Mouse (Mus musculus): ENCODE measurements around the gene Selenbp1.
"Not testable (repeated sequence)": the region's sequence is repeated elsewhere in the genome, so short reads cannot be mapped to it uniquely, and the experiment has no call there.

Gene Selenbp1

DNA sequence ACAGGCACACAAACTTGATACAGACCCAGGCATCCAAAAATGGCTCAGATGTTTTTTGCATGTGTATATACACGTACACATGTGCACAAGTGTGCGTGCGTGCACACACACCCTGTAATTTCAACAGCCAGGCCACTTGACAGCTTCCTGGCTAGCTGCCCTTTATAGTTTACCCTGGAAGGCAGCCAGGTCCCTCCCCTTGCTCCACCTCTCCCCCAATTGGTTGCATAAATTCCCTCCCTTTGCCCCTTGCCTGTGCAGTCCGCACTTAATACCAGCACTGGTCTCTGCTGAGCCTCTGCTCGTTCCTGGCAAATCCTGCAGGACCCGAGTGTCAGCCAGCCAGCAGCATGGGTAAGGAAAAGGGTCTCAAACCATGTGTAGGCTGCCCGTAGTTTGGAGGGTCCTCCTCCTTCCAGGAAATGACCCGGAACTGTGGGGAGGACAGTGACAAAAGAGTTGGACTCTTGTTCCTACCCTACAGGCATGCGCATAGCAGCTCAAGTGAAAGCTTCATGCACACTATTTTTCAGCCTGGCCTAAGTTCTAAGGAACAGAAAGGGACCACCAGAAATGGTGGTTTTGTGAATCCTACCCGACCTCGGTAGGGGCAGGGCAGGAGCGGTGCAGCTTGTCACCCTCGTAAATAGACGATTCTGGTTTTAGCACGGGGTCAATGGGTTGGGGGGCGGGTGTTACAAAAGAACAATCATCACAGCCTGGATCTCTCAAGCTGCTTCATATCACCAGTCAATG is at the start of gene Selenbp1:
Gene Selenbp1, plus strand, starts transcription at position 248 of the 756 bp plus-strand sequence.
- DNase-seq (ENCODE audit: low read depth, low spot score): peak; percentile 83

DNA sequence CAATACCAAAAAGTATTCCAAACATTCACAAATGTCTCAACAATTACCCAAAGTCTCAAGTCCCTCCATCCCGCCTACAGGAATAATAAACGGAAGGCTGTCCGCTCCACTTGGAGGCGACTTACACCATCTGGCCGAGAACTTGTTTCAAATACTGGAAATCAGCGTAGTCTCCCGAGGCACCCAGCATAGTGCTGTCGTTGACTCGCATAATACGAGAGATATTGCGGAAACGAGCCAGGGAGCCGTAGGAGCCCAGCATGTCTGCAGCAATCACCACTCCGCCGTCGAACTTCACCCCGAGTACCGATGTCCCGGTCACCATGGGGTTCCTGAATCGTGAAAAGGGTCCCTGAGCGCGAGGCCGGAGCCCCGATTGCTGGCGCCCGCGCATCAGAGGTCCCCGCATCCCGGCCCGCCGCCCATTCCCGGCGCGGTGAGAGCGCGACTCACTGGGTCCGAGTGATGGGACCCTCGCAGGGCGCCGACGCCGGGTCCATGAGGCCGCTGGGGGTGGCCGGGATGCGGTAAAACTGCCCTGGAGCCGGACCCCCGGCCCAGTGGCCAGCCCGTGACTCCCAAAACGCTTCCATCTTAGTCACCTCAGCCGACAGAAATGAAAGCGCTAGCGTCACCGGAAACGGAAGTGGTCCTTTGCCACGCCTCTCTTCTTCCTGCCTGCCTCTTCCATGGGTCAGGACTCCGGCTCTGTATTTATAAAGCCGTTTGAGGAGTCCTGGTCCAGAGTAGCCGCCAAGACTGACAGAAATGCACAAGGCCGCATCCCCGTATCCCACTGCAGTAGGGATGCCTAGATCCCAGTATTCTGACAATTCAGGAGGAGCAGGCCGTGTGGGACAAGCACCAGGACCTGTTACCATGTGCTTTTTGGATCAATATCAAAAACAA is 46.3 kb upstream of the Selenbp1 start, which contains the start of gene Psmb4:
Gene Psmb4, minus strand, starts transcription at position 646 of the 909 bp plus-strand sequence.
- DNase-seq (ENCODE audit: low read depth, low spot score): peak; percentile 84

DNA sequence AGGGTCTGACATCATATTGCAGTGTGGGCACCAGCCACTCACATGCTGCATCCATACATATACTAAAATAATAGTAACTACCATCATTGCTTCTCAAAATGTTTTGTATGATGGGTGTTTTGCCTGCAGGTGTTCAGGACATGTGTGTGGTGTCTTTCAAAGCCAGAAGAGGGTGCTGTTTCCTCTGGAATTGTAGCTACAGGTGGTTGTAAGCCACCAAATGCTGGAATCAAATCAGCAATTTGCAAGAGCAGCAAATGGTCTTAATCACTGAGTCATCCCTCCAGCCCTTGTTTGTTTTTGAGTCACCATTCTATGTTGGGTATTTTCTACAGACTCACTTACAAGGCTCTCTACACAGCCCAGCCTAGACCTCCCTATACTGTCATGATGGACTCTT is 44.3 kb upstream of the Selenbp1 start:
- DNase-seq (ENCODE audit: low read depth, low spot score): no peak

DNA sequence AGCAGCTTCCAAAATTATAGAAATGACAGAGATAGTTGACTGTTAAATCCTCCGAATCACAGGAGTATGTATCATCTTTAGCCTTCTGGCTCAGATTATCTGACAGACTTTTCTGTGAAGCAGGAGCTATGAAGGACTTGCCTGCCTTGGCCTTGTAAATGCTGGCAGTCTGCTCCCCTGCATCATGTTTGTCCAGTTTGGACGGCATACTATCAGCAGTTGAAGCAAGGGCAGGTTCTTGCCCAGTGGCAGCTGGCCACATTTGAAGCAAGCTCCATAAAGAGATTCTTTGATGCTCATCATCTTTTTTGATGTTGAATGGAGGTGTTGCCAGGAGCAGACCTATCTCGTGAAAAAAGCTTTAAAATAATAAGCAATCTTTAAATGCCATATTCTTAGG is 38.8 kb upstream of the Selenbp1 start:
- DNase-seq (ENCODE audit: low read depth, low spot score): no peak

DNA sequence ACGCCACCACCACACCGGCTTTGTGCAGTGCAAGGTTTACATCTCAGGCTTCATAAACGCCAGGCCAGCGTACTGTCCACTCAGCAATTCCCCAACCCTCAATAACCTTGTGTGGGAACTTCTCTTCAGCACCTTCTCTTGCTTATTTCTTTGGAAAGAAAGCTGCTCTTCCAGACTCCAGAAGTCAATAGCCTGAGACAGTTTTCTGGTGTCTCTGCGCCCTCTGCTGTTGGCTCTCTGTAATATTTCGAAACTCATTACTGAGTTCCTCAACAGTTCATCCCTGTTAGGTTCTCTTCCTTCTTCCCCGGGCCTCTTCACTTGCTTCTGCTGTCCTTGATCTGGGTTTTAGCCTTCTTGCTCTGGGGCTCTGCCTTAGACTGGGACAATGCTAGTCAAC is 30.1 kb upstream of the Selenbp1 start:
- peak; percentile 27 for DNase-seq (ENCODE audit: low read depth, low spot score)

DNA sequence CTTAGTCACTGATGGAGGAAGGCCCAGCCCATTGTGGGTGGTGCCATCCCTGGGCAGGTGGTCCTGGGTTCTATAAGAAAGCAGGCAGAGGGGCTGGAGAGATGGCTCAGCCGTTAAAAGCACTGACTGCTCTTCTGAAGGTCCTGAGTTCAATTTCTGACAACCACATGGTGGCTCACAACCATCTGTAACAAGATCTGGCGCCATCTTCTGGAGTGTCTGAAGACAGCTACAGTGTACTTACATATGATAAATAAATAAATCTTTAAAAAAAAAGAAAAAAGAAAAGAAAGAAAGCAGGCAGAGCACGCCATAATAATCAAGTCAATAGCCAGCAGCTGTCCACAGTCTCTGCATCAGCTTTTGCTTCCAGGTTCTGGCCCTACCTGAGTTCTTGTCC is 28.1 kb upstream of the Selenbp1 start:
- DNase-seq (ENCODE audit: low read depth, low spot score): not testable (repeated sequence)

DNA sequence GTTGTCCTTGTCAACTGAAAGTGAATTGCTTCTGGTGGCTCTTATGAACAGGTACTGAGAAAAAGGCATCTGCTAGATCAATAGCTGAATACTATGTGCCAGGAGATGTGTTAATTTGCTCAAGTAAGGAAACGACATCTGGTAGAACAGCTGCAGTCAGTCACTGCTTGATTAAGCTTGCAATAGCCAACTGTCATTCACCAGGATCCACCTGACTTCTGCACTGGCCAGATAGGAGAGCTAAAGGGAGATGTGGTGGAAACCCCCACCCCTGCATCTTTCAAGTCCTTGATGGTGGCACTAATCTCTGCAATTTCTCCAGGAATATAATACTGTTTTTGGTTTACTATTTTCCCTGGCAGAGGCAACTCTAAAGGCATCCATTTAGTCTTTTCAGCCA is 26.4 kb upstream of the Selenbp1 start:
- no peak for DNase-seq (ENCODE audit: low read depth, low spot score)

DNA sequence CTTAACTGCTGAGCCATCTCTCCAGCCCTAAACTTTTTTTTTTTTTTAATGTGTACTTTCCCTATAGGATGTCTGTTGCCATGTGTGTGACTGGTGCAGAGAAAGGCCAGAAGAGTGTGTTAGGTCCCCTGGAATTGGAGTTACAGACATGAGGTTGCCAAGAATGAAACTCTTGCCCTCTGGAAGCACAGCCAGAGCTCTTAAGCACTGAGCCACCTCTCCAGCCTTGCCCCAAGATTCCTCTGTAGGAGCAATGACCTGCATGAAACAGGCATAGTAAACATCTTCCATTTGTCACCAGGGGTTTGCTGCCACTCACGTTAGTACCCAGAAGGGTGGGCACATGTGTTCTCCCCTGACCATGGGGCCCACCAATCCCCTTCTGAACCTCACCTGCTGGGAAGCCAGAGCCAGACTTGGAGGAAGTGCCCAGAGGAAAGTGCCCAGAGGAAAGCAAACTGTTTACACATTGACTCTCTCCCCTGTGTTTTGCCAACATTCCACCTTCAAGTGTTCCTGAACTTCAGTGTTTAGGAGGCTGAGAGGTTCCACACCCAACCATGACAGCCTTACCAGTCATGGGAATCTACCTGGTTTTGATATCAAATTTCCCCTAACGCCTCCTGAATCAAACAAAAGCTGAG is 21.7 kb upstream of the Selenbp1 start:
- no peak for DNase-seq (ENCODE audit: low read depth, low spot score)

DNA sequence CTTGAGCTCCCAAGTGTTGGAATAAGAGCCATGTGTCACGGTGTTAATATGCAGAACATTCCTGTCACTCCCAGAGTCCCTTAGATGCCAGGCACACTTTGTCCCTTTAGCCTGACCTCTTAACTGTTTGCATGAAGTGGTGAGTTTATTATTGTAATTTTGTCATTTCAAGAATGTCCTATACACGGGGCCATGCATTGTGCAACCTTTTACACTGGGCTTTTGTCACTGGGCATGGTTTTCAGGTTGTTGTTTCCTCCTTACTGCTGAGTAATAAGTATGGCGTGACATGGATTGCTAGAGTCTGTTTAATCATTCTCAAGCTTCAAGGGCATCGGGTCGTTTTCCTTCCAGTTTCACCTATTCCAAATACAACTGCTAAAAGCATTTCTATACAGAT is 19.1 kb upstream of the Selenbp1 start:
- DNase-seq (ENCODE audit: low read depth, low spot score): no peak

DNA sequence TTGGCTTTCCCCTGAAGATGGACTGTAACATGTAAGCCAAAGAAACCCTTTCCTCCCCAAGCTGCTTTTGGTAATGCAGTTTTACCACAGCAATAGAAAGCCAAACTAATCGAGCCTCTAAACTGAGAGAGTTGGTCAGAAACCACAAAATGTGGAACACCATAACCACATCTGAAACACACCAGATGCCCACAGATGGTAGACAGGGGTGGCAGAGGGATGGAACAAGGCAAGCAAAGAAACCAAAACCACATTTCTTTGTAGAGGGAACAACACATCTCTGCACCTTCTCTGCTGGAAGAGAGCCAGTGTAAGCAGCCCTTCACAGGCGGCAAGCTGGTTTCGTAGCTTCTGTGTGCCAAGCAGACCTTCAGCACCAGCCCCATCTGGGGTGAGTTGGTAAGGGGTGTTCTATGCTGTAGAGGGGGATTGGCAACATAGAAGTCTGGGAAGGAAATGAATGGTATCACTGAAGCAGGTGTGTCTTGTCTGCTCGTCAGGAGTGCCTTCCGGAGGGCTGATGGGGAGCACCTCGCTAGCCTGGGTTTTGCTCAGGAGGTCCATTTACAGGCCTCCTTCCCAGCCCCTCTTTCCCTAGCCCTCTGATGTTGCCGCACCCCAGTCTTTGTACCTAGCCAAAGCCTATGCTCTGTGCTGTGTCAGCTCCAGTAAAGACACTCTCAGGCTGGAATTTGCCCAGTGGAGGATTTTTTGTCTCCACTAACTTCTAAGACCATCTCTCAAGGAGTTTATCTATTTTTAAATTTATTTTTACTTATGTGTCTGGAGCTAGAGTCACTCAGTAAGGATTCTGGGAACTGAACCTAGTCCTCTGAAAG is 16.7 kb upstream of the Selenbp1 start:
- no peak for DNase-seq (ENCODE audit: low read depth, low spot score)

DNA sequence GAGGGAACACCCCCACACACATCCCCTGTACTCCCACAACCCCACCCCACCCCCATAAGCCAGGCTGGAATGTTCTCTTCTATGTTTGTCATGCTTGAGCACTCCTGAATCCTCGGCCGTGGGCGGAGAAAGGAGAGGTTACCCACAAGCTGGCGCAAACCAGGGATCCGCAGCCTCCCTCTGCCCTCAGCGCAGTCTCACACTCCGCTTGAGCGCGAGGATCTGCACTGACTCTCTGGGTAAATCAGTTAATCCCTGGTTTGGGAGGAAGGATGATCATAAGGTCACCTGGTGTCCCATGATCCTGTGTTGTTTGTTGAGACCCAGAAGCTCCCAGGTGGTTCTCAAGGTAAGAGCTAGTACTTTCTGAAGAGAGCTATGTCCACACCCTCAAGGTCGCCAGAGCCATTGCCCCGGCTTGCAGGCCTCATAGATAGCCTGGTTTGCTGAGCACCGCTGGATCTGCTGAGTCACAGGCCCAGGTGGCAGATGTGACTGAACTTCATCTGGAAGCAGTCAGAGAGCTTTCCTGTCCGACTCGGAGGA is 15.0 kb upstream of the Selenbp1 start:
- no peak for DNase-seq (ENCODE audit: low read depth, low spot score)

DNA sequence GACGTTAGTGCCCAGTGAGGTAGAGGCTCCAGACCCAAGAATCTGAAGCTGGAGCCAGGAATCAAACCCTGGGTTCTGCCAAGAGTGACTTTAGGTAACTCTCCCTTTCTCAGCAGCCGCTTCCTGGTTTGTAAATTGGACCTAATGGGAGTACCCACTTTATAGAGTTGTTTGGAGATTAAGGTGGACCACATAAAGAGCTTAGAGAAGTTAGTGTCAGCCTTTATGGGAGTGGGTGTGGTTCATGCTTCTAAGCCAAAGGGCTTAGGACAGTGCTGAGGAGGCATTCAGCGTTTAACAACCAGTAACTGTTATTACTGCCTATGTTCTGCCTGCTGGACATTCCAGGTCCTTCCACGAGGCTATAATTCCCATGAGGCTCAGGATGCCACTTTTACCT is 14.0 kb upstream of the Selenbp1 start:
- DNase-seq (ENCODE audit: low read depth, low spot score): no peak

DNA sequence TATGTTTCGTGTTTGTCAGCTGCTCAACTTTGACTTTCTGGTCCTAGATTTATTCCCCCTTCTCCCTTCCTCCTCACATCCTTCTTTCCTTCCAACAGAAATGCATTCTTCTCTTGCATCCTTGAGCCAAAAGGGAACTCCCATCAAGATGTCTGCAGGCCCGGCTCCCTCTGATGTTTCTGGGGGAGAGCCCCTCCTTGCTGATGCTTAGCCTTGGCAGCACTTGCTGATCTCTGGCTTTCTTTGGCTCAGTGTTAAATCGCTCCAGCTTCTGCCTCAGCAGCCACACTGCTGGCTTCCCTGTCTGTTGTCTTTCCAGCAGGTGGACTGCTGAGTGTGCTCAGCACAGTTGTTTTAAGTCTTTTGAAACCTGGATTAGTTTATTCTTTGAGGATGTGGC is 11.8 kb upstream of the Selenbp1 start:
- DNase-seq (ENCODE audit: low read depth, low spot score): no peak

DNA sequence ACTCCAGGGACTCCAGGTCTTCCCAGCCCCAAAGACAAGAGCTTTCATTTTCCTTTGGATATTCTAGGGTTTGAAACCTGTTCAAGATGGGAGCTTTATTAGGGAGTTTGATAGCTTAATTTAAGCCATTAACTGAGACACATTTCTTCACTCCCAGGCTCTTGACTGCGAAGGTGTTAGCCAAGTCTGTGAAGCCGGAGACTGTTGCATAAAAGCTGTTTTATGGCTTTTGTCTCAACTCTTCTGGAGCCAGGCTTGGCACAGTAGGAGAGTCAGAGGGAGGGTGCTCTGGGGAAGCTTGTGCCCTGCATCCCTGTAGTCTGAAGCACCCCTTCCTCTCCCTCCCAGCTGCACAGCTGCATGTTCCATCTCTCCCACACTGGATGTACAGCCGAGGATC is 10.5 kb upstream of the Selenbp1 start:
- DNase-seq (ENCODE audit: low read depth, low spot score): no peak

DNA sequence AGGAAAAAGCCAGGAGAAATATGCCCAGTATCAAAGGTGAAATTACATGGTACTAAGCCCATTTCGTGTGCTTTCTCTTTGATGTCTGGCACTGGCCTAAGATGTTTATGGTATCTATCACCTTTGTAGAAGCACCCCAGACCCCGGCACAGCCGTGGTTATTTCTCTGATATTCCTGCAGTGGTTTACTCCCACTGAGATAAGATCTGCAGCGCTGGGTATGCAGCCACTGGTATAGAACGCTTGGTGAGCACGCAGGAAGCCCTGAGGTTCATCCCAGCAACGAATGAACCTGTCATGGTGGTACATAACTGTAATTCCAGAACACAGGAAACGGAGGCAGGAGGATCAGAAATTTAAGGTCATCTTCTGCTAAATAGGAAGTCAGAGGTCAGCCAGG is 8.2 kb upstream of the Selenbp1 start:
- DNase-seq (ENCODE audit: low read depth, low spot score): no peak

DNA sequence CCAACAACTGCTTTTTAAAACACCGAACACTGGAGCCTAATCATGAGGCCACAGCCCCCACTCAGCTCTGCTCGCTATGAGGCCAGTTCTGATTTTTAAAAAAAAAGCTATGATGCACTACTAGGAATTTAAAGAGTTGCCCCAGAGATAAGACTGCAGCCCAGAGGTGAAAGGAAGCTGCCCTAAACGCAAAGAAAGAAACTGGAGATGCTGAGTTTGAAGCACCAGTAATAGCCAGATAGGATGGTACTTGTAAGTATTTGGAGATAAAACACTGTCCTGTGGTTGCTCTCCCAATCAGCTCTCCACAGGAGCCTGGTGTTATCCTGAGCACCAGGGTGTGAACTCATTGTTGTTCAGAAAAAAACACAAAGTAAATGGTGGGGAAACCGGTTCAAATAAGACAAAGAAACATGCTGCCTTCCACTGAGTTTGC is 6.5 kb upstream of the Selenbp1 start:
- DNase-seq (ENCODE audit: low read depth, low spot score): not testable (repeated sequence)

DNA sequence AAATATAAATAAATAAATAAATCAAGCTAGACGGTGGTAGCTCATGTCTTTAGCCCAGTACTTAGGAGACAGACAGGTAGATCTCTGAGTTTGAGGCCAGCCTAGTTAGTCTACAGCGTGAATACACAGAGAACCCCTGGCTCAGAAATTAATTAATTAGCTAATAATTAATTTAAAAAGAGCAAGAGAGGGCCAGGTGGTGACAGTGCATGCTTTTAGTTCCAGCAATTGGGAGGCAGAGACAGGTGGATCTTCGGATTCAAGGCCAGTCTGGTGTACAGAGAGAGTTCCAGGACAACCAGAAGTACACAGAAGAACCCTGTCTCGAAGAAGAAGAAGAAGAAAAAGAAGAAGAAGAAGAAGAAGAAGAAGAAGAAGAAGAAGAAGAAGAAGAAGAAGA is 3.9 kb upstream of the Selenbp1 start:
- DNase-seq (ENCODE audit: low read depth, low spot score): not testable (repeated sequence)

DNA sequence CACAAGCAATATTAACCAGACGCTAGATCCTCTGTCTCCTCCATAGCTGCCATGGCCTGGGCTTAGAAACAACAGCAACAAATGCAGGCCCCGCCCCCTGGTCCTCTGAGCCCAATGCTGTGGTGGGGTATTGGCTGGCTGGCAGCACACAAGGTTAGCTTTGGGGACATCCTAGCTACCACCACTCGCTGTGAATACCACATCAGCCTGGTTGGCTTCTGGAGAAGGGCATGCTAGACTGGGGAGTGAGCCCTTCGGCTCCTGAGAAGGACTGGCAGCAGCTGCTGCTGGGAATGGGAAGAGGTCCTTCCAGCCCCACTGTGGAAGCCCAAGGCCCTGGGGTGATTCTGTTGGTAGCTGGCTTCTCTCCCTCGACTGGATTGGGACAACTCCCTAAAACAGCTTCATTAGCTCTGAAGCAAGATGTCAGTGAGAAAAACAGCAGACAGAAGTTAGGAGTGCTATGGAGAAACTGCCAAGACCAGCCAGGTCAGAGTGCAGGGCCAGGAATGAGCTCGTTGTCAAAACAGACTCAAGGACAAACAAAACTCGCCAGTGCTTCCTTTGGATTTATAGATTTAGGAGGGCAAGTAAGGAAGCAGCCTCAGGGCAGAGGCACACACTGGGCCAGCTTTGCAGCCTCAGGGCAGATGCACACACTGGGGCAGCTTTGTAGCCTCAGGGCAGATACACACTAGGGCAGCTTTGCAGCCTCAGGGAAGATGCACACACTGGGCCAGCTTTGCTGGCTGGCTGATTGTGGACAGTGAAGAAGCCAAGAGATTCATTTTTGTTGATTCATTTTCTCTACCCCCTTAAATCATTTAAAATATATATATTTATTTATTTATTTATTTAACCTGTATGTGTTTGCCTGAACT is 2.2 kb upstream of the Selenbp1 start:
- not testable (repeated sequence) for DNase-seq (ENCODE audit: low read depth, low spot score)

DNA sequence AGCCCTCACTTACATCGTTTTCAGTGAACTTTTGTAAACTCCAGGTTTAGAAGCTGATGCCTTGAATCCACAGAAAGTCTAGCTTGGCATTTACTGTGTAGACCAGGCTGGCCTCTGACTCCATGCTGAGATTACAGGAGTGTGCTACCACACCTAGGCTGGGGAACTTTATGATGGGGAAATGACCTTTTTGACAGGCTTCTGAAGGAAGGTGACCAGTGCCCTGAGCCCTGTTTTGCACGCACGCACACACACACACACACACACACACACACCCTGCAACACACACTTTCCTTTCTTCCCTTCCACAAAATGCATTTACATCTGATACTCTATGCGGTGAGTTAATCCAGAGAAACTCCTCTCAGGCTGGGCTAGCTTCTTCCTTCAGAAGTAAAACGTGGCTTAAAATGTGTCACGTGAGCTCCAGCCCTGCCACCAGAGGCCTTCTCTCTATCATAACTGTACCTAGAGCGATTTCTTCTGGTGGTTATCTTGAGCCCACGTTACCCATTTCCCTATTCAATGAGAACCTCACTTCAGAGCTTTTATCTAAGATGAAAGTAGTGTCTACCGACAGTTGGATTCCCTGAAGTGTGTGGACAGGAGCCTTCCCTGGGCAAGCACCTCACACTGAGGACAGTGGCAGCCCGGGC is 1.3 kb upstream of the Selenbp1 start:
- DNase-seq (ENCODE audit: low read depth, low spot score): not testable (repeated sequence)

Data from skeletal muscle tissue, adult 2 months (tissue).